Mouse (Mus musculus) MEL (cell line): ENCODE results near the gene BC035044. TPM values are rescaled to one million over a fixed set of nuclear protein-coding genes. Genes with fewer than 3 reads are reported as not detected.
A peak's percentile ranks its signal among the peaks of the same experiment; 100 is the strongest.

Experiments
- DNase-seq: peaks from one replicate; pipeline ENCODE4 v3.0.0; 2011; ENCODE audit warnings: low read depth, low spot score
- H3K27ac ChIP-seq: 2 replicates; pipeline ENCODE4 v1.5.1; 2012; ENCODE audit warnings: low read depth, mild to moderate bottlenecking, control low read depth, low read length, moderate library complexity; ENCODE audit not compliant: control insufficient read depth
- H3K27me3 ChIP-seq, 2 experiments: fragments of 150-350 bp in 1 of 2; sonication (generic) in 1 of 2; 2 replicates each; pipeline ENCODE4 v1.6.1; 2012; ENCODE audit warnings: low read length in 2 of 2, mild to moderate bottlenecking in 2 of 2, improper control_type of control experiment in 1 of 2, moderate library complexity in 1 of 2; ENCODE audit not compliant: insufficient read depth in 2 of 2, control insufficient read depth in 1 of 2
- H3K36me3 ChIP-seq, 2 experiments: 2 replicates each; pipeline ENCODE4 v1.6.1; 2012 to 2014; ENCODE audit warnings: low read length in 2 of 2, improper control_type of control experiment in 1 of 2, inconsistent platforms in 1 of 2, mild to moderate bottlenecking in 1 of 2; ENCODE audit not compliant: insufficient read depth in 2 of 2, control insufficient read depth in 1 of 2
- H3K4me1 ChIP-seq, 2 experiments: fragments of 150-350 bp in 1 of 2; sonication (generic) in 1 of 2; 2 replicates each; pipeline ENCODE4 v1.6.1; 2012; ENCODE audit warnings: low read length in 2 of 2, improper control_type of control experiment in 1 of 2, mild to moderate bottlenecking in 1 of 2; ENCODE audit not compliant: insufficient read depth in 2 of 2, control insufficient read depth in 1 of 2
- H3K4me3 ChIP-seq, 2 experiments: fragments of 150-350 bp in 1 of 2; sonication (generic) in 1 of 2; 2 replicates each; pipeline ENCODE4 v1.5.1; 2012; ENCODE audit warnings: low read depth in 2 of 2, low read length in 2 of 2, mild to moderate bottlenecking in 2 of 2, moderate library complexity in 2 of 2, control low read depth in 1 of 2, improper control_type of control experiment in 1 of 2; ENCODE audit not compliant: control insufficient read depth in 1 of 2, insufficient read depth in 1 of 2
- H3K79me2 ChIP-seq: 2 replicates; pipeline ENCODE4 v1.6.1; 2012; ENCODE audit warnings: mild to moderate bottlenecking, low read length, moderate library complexity; ENCODE audit not compliant: control insufficient read depth, poor library complexity, insufficient read depth
- H3K9ac ChIP-seq: 2 replicates; pipeline ENCODE4 v1.6.1; 2012; ENCODE audit warnings: low read depth, mild to moderate bottlenecking, control low read depth, low read length, moderate library complexity; ENCODE audit not compliant: control insufficient read depth, poor library complexity, severe bottlenecking
- H3K9me3 ChIP-seq: fragments of 150-350 bp; sonication (generic); replicated peaks from 2 replicates; pipeline ENCODE4 v1.6.1; 2012; ENCODE audit warnings: mild to moderate bottlenecking, low read length, improper control_type of control experiment, moderate library complexity; ENCODE audit not compliant: insufficient read depth
- BHLHE40 ChIP-seq: IDR thresholded peaks from 2 replicates; pipeline ENCODE4 v1.6.1; 2012; ENCODE audit warnings: low read depth, mild to moderate bottlenecking, inconsistent platforms, low read length, improper control_type of control experiment, borderline replicate concordance
- CHD2 ChIP-seq: IDR thresholded peaks from 2 replicates; pipeline ENCODE4 v1.6.1; 2011; ENCODE audit warnings: low read length, improper control_type of control experiment
- CTCF ChIP-seq, 3 experiments: IDR thresholded peaks in 2 of 3; conservative IDR thresholded peaks in 1 of 3; 2 replicates each; pipeline ENCODE4 v1.5.1; 2011 to 2012; ENCODE audit warnings: low read length in 3 of 3, low read depth in 2 of 3, mild to moderate bottlenecking in 2 of 3, improper control_type of control experiment in 1 of 3, inconsistent platforms in 1 of 3, mixed read lengths in 1 of 3, moderate library complexity in 1 of 3; ENCODE audit not compliant: control insufficient read depth in 1 of 3, insufficient read depth in 1 of 3, poor library complexity in 1 of 3, severe bottlenecking in 1 of 3
- E2F4 ChIP-seq: IDR thresholded peaks from 2 replicates; pipeline ENCODE4 v1.6.1; 2011; ENCODE audit warnings: low read depth, low read length, improper control_type of control experiment, borderline replicate concordance
- ELF1 ChIP-seq: IDR thresholded peaks from 2 replicates; pipeline ENCODE4 v1.6.1; 2014; ENCODE audit warnings: low read depth, mild to moderate bottlenecking, inconsistent platforms, low read length, improper control_type of control experiment, moderate library complexity
- ETS1 ChIP-seq: IDR thresholded peaks from 2 replicates; pipeline ENCODE4 v1.6.1; 2012; ENCODE audit warnings: low read depth, mild to moderate bottlenecking, inconsistent platforms, low read length, improper control_type of control experiment, moderate library complexity
- GABPA ChIP-seq: IDR thresholded peaks from 2 replicates; pipeline ENCODE4 v1.6.1; 2012; ENCODE audit warnings: low read depth, mild to moderate bottlenecking, inconsistent platforms, low read length, improper control_type of control experiment, moderate library complexity
- GATA1 ChIP-seq: IDR thresholded peaks from 2 replicates; pipeline ENCODE4 v1.6.1; 2011; ENCODE audit warnings: low read depth, low read length, improper control_type of control experiment
- HCFC1 ChIP-seq: IDR thresholded peaks from 2 replicates; pipeline ENCODE4 v1.6.1; 2012; ENCODE audit warnings: low read depth, mild to moderate bottlenecking, inconsistent platforms, low read length, improper control_type of control experiment, moderate library complexity
- KAT2A ChIP-seq: conservative IDR thresholded peaks from 2 replicates; pipeline ENCODE4 v1.6.1; 2012; ENCODE audit warnings: low read depth, low read length, improper control_type of control experiment, inconsistent platforms
- MAFK ChIP-seq: IDR thresholded peaks from 2 replicates; pipeline ENCODE4 v1.6.1; 2011; ENCODE audit warnings: low read depth, mild to moderate bottlenecking, low read length, improper control_type of control experiment, borderline replicate concordance
- MAX ChIP-seq: IDR thresholded peaks from 2 replicates; pipeline ENCODE4 v1.6.1; 2011; ENCODE audit warnings: low read length, improper control_type of control experiment
- MAZ ChIP-seq: IDR thresholded peaks from 2 replicates; pipeline ENCODE4 v1.6.1; 2012; ENCODE audit warnings: low read depth, mild to moderate bottlenecking, inconsistent platforms, low read length, improper control_type of control experiment
- MYB ChIP-seq: IDR thresholded peaks from 2 replicates; pipeline ENCODE4 v1.6.1; 2011; ENCODE audit warnings: mild to moderate bottlenecking, low read depth, low read length, improper control_type of control experiment
- MYC ChIP-seq: IDR thresholded peaks from 2 replicates; pipeline ENCODE4 v1.6.1; 2011; ENCODE audit warnings: low read depth, mild to moderate bottlenecking, low read length, improper control_type of control experiment, moderate library complexity
- NRF1 ChIP-seq: IDR thresholded peaks from 2 replicates; pipeline ENCODE4 v1.6.1; 2014; ENCODE audit warnings: low read depth, mild to moderate bottlenecking, inconsistent platforms, low read length, improper control_type of control experiment, moderate library complexity; ENCODE audit not compliant: poor library complexity, insufficient read depth, severe bottlenecking
- POLR2A ChIP-seq, 2 experiments: IDR thresholded peaks; 2 replicates each; pipeline ENCODE4 v1.6.1; 2011 to 2012; ENCODE audit warnings: low read length in 2 of 2, mild to moderate bottlenecking in 2 of 2, control low read depth in 1 of 2, improper control_type of control experiment in 1 of 2, low read depth in 1 of 2, moderate library complexity in 1 of 2; ENCODE audit not compliant: control insufficient read depth in 1 of 2, insufficient read depth in 1 of 2, poor library complexity in 1 of 2
- POLR2AphosphoS2 ChIP-seq: IDR thresholded peaks from 2 replicates; pipeline ENCODE4 v1.6.1; 2011; ENCODE audit warnings: low read length, improper control_type of control experiment
- RAD21 ChIP-seq: IDR thresholded peaks from 2 replicates; pipeline ENCODE4 v1.6.1; 2011; ENCODE audit warnings: mild to moderate bottlenecking, low read depth, low read length, improper control_type of control experiment
- RCOR1 ChIP-seq: IDR thresholded peaks from 2 replicates; pipeline ENCODE4 v1.6.1; 2012; ENCODE audit warnings: low read depth, mild to moderate bottlenecking, inconsistent platforms, low read length, improper control_type of control experiment
- SIN3A ChIP-seq: IDR thresholded peaks from 2 replicates; pipeline ENCODE4 v1.6.1; 2012; ENCODE audit warnings: low read length, improper control_type of control experiment, inconsistent platforms
- TAL1 ChIP-seq: IDR thresholded peaks from 2 replicates; pipeline ENCODE4 v1.6.1; 2012; ENCODE audit warnings: mild to moderate bottlenecking, inconsistent platforms, low read length, moderate library complexity, mixed read lengths
- TBP ChIP-seq: IDR thresholded peaks from 2 replicates; pipeline ENCODE4 v1.8.0; 2011; ENCODE audit warnings: low read depth, low read length, improper control_type of control experiment
- TCF12 ChIP-seq: IDR thresholded peaks from 2 replicates; pipeline ENCODE4 v1.6.1; 2014; ENCODE audit warnings: low read depth, mild to moderate bottlenecking, inconsistent platforms, low read length, improper control_type of control experiment, moderate library complexity
- ZC3H11A ChIP-seq: IDR thresholded peaks from 2 replicates; pipeline ENCODE4 v1.6.1; 2012; ENCODE audit warnings: low read depth, mild to moderate bottlenecking, inconsistent platforms, low read length, improper control_type of control experiment
- ZKSCAN1 ChIP-seq: IDR thresholded peaks from 2 replicates; pipeline ENCODE4 v1.6.1; 2012; ENCODE audit warnings: low read depth, mild to moderate bottlenecking, inconsistent platforms, low read length, improper control_type of control experiment, moderate library complexity
- ZNF384 ChIP-seq: IDR thresholded peaks from 2 replicates; pipeline ENCODE4 v1.6.1; 2012; ENCODE audit warnings: low read depth, mild to moderate bottlenecking, inconsistent platforms, low read length, improper control_type of control experiment
- polyA plus RNA-seq, 2 experiments: library from polyadenylated mRNA; stranded (reverse) in 1 of 2; unstranded in 1 of 2; fragments of >175 nt in 1 of 2; fragments of >200 nt in 1 of 2; gene quantifications; 2 replicates each; pipeline versions ENCODE4 v1.2.1 to v1.2.4; 2012; ENCODE audit warnings: low replicate concordance in 2 of 2, low read depth in 1 of 2; ENCODE audit not compliant: insufficient read length in 2 of 2, insufficient read depth in 1 of 2, missing spikeins in 1 of 2
- total RNA-seq: library from RNA; depleted of rRNA; stranded (reverse); fragments of 300-350 nt; gene quantifications from 2 replicates; pipeline ENCODE4 v1.2.3, GENCODE M21; 2012

The BC035044 gene
- total and polyA plus RNA-seq, 3 experiments = not detected

DNA sequence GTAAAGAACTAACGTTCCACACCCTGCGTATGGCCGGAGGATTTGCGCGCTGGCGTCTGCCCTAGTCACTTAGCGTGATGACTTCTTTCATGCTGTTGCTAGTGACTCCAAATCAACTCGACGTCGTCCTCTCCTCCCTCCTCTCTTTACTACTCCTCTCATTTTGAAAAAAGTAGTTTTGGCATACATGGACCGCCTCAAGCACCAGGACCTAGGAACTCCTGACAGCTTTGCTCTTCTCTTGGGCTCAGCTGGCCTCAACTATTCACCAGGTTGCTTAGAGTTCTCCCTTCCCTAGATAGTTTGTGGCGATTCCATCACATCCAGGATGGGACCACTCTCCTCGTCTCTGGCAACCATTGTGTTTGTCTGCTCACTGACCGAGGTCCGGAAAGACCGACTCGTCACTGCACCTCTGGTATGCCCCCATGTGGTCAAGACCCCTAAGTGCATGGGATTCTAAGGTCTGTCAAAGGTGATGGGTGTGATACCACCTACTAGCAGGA, 51.6 kb downstream of the BC035044 start (continued):
- TF ChIP-seq MYB (no peak), CTCF (IDR thresholded peaks at IDR 0.05 in 2 of 3, conservative IDR thresholded peaks at IDR 0.05 in 1 of 3; ENCODE audit: control insufficient read depth in 1 of 3, insufficient read depth in 1 of 3, low read depth in 2 of 3, low read length in 3 of 3, poor library complexity in 1 of 3, severe bottlenecking in 1 of 3) (peak; percentile 64 to 85 (median 74)), ZNF384 (0 out of 2 replicates have a peak, but pooled peaks have one; percentile 9), ETS1 (no peak), ELF1 (0 out of 2 replicates have a peak, but pooled peaks have one; percentile 24), SIN3A (peak; percentile 49; the same call in 1 of the 2 replicates), MYC (0 out of 2 replicates have a peak, but pooled peaks have one; percentile 48), MAZ (no peak), TCF12 (0 out of 2 replicates have a peak, but pooled peaks have one; percentile 14), ZKSCAN1 (no peak), E2F4 (no peak), HCFC1 (peak; percentile 45; the same call in 1 of the 2 replicates), MAX (peak; percentile 62), POLR2AphosphoS2 (no peak), GABPA (no peak), GATA1 (no peak), TAL1 (no peak), CHD2 (no peak)

DNA sequence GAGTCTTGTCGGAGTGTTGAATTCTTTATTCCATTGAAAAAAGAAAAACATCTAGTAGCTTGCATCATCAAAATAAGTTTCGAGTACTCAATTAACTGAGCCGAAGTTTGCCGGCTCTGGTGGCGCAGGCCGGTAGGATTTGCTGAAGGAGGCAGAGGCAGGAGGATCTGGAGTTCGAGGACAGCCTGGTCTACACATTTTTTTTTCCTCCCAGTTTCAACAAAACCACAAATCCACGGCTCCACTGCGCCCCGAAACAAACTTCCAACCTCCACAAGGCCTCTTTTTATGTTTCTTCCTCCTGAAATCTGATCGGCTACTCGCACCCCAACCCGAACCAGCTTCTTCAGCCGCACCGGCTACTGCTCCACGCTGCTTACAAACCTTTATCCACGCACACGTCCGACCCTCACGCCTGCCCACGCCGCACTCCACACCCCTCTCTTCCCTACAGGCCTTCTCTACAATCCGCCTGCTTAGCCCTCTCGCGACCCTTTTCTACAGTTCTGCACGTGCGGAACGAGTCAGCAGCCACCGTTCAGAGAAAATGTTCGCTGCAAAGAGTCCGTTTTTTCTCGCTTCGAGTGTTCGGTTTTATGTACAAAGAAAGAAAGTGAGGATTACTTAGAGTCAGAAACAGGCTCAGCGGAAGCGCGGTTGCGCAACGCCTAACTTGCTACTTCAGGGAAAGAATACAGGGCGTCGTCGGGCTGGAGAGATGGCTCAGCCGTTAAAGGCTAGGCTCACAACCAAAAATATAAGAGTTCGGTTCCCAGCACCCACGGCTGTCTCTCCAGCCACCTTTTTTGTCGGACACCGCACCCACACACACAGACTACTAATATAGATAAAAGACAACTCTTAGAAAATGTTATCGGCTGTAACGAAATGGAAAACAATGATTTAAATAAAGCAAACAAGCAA, 52.3 kb downstream of the BC035044 start:
- TF ChIP-seq POLR2A (IDR thresholded peaks at IDR 0.05; ENCODE audit: control insufficient read depth in 1 of 2, insufficient read depth in 1 of 2, low read depth in 1 of 2, low read length in 2 of 2, poor library complexity in 1 of 2) = no peak
- TF ChIP-seq MYC = 0 out of 2 replicates have a peak, but pooled peaks have one; percentile 3
- TF ChIP-seq MAFK = peak; percentile 98
- no peak for TF ChIP-seq ZC3H11A
- peak; percentile 52; the same call in 1 of the 2 replicates for TF ChIP-seq ELF1
- TF ChIP-seq TBP = peak; percentile 100
- TF ChIP-seq GATA1 = peak; percentile 73
- 0 out of 2 replicates have a peak, but pooled peaks have one; percentile 5 for TF ChIP-seq ETS1
- no peak for TF ChIP-seq RAD21
- TF ChIP-seq RCOR1 = peak; percentile 41; the same call in 1 of the 2 replicates
- peak; percentile 79; the same call in 1 of the 2 replicates for TF ChIP-seq BHLHE40
- TF ChIP-seq NRF1 = peak; percentile 31; the same call in 1 of the 2 replicates
- TF ChIP-seq ZNF384 = peak; percentile 50
- 0 out of 2 replicates have a peak, but pooled peaks have one; percentile 55 for TF ChIP-seq KAT2A
- Histone ChIP-seq H3K9ac (peak overlapping the region; percentile 76), H3K27me3 (no peaks in the 10 kb centered on the region), H3K4me1 (peaks cover 0 to 11% of the 10 kb centered on the region in 2 experiments; a peak in 2 of 4 replicates), H3K36me3 (peaks cover 0 to 9% of the 10 kb centered on the region in 2 experiments; a peak in 2 of 4 replicates), H3K9me3 (no peaks in the 10 kb centered on the region), H3K79me2 (no peaks in the 10 kb centered on the region; the same call in 1 of the 2 replicates), H3K27ac (peak overlapping the region; percentile 86), H3K4me3 (peak overlapping the region; percentile 72 to 86)
- DNase-seq = peak; percentile 91
